Mouse (Mus musculus) granulocyte monocyte progenitor cell, adult 5-6 weeks (primary cell): Measurements from ENCODE around the gene Nat8f2. TPM values are rescaled to one million over a fixed set of nuclear protein-coding genes. Genes with fewer than 3 reads are reported as not detected.

Source experiments
- ATAC-seq: replicated peaks from 2 replicates; pipeline ENCODE4 v1.8.0; 2016; ENCODE audit warnings: mild to moderate bottlenecking, moderate TSS enrichment, inconsistent platforms; ENCODE audit not compliant: poor library complexity, severe bottlenecking
- total RNA-seq, 2 experiments: library from RNA; stranded (forward) in 1 of 2; stranded (reverse) in 1 of 2; fragments of 200-712, 200-1000 nt in 1 of 2; fragments of >200 nt in 1 of 2; fragmentation: Nextera tagmentation in 1 of 2; gene quantifications; 2 replicates each; pipeline ENCODE4 v1.2.3; 2014 to 2017

Gene Nat8f2
- total RNA-seq, 2 experiments from 2014 or later: not detected

- ATAC-seq: no peak
Observed at GRCm38 (mm10) chr6:85829462-85829861, 39.5 kb downstream of the Nat8f2 start.

GRCm38 (mm10) chr6:85825886-85826285, 43.1 kb downstream of the Nat8f2 start:
- ATAC-seq: no peak

DNA sequence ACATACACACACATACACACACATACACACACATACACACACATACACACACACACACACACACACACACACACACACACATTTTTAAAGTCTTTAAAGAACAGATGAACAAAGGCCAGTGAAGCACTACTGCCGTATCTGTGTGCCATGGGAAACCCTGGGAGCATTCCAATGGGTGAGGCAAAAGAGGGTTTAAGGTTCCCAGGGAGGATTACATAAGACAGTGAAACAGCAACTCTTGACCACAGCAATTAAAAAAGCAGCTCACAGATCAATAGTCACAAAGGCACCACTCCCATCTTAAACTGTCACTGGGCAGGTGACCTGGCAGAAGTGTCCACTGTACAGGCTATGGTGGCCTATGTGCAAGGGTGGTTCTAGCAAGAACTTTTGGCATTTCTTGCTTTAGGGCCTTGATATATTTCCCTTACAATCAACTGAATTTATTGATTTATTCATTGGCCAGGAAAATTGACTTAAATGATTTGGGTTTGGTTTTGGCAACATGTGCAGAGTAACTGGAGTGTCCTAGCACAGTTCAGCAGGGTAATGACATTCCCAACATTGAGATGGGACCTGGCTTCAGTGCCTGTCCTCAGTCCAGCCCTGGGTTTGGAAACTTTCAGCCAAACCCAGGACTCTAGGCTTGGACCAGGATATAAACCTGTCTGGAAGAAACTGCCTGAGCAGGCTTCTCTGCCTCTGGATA, 45.4 kb downstream of the Nat8f2 start:
- no peak for ATAC-seq

DNA sequence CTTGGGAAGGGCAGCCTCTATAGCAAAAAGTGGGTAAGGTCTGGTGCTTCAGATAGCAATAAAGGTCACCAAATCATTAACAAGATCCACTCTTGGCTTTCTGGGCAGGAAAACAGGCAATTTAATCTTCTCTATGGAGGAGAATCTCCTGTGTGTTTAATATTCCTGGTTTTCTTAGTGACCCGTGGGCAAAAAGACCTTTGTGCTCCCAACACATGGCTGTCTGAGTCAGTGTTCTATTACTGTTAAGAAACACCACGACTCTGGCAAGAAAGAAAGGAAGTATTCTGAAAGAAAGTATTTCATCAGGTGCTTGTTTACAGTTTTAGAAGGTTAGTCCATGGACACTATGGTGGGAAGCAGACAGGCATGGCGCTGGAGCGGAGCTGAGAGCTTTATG, 46.7 kb downstream of the Nat8f2 start:
- no peak for ATAC-seq

DNA sequence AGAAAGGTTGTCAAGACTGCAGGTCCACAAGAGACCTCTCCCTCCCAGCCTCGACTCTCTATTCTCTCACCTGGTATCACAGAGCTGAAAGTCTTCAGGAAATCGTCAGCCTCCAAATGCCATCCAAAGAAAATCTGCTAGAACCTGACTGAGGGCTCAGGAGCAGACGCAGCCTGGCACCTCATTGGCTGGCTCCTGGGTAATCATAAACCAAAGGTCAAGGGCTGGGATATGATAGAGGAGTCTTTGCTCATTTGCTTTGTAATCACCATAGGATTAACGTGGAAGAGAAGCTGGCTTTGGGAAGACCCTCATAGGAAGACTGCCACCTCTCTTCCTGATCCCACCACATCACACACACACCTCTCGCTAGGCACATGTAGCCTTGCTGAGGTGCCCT, 48.1 kb downstream of the Nat8f2 start, which contains the start of the genes Nat8f6 and Nat8f5:
Gene Nat8f6 (minus strand): TSS at position 118 of the 400 bp plus-strand sequence.
Gene Nat8f5 (minus strand): TSS at position 136 of the 400 bp plus-strand sequence.
- no peak for ATAC-seq

DNA sequence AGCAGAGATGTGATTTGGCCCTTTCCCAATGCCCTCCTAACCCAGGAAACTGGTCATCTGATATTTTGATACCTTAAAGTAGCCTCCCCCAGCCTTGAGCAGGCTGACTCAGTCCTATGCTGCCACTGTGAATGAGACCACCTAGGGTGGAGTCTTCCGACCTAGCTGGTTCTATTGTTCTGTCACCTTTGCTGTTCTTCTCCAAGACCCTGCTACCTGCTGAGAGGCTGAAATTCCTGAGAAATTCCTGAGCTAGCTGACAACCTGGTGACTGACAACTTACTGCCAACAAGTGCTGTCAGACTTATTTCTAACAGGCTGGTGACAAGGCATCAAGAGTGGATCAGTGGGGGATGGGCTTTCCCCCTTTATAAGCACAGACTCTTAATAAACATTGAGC, 50.6 kb downstream of the Nat8f2 start:
- no peak for ATAC-seq

Other genes with a start within 250 kb of the Nat8f2 start
- gene Nat8f7, start 156.0 kb downstream of the Nat8f2 start, total RNA-seq (2014; fragmentation: Nextera tagmentation): not detected in 2 replicates
- not detected in 2 replicates for gene Nat8f7, start 156.0 kb downstream of the Nat8f2 start, total RNA-seq (2017)
- not detected in 2 replicates for gene Nat8f3, start 103.4 kb downstream of the Nat8f2 start, total RNA-seq (2014; fragmentation: Nextera tagmentation)
- not detected in 2 replicates for gene Nat8f3, start 103.4 kb downstream of the Nat8f2 start, total RNA-seq (2017)
- not detected in 2 replicates for gene Nat8f6, start 48.2 kb downstream of the Nat8f2 start, total RNA-seq (2014; fragmentation: Nextera tagmentation)
- not detected in 2 replicates for gene Nat8f6, start 48.2 kb downstream of the Nat8f2 start, total RNA-seq (2017)
- not detected in 2 replicates for gene Nat8f5, start 48.2 kb downstream of the Nat8f2 start, total RNA-seq (2014; fragmentation: Nextera tagmentation)
- gene Nat8f5, start 48.2 kb downstream of the Nat8f2 start, total RNA-seq (2017): not detected in 2 replicates
- gene Nat8, start 37.1 kb downstream of the Nat8f2 start, total RNA-seq (2014; fragmentation: Nextera tagmentation): not detected in 2 replicates
- not detected in 2 replicates for gene Nat8, start 37.1 kb downstream of the Nat8f2 start, total RNA-seq (2017)
- 0.58 and 2.0 TPM in 2 replicates for gene Nat8f4, start 35.7 kb upstream of the Nat8f2 start, total RNA-seq (2014; fragmentation: Nextera tagmentation)
- 0.90 and 1.3 TPM in 2 replicates for gene Nat8f4, start 35.7 kb upstream of the Nat8f2 start, total RNA-seq (2017)
- gene Tprkb, start 42.7 kb upstream of the Nat8f2 start, total RNA-seq (2014; fragmentation: Nextera tagmentation): 26.0 and 30.1 TPM in 2 replicates
- gene Tprkb, start 42.7 kb upstream of the Nat8f2 start, total RNA-seq (2017): 17.3 and 40.0 TPM in 2 replicates
- 6.9 and 10.4 TPM in 2 replicates for gene Nat8f1, start 46.5 kb upstream of the Nat8f2 start, total RNA-seq (2014; fragmentation: Nextera tagmentation)
- gene Nat8f1, start 46.5 kb upstream of the Nat8f2 start, total RNA-seq (2017): 3.4 and 3.7 TPM in 2 replicates
- gene Dusp11, start 92.5 kb upstream of the Nat8f2 start, total RNA-seq (2014; fragmentation: Nextera tagmentation): 56.9 and 57.9 TPM in 2 replicates
- 44.0 and 45.4 TPM in 2 replicates for gene Dusp11, start 92.5 kb upstream of the Nat8f2 start, total RNA-seq (2017)
- gene Figla, start 147.0 kb upstream of the Nat8f2 start, total RNA-seq (2014; fragmentation: Nextera tagmentation): not detected in 2 replicates
- not detected in 2 replicates for gene Figla, start 147.0 kb upstream of the Nat8f2 start, total RNA-seq (2017)
- gene Add2, start 159.5 kb upstream of the Nat8f2 start, total RNA-seq (2014; fragmentation: Nextera tagmentation): 0.21 TPM in 1 of 2 replicates, not detected in the other
- 0.22 and 1.5 TPM in 2 replicates for gene Add2, start 159.5 kb upstream of the Nat8f2 start, total RNA-seq (2017)